Mouse (Mus musculus) cerebellum, postnatal 10 days (tissue): Measurements from ENCODE around the gene Gm2431.
"Not testable (repeated sequence)": the region's sequence is repeated elsewhere in the genome, so short reads cannot be mapped to it uniquely, and the experiment has no call there.

Source experiments
- DNase-seq, 2 experiments: peaks; one replicate each; pipeline ENCODE4 v3.0.0; 2021; ENCODE audit warnings: mixed read lengths in 2 of 2

The Gm2431 gene

DNA sequence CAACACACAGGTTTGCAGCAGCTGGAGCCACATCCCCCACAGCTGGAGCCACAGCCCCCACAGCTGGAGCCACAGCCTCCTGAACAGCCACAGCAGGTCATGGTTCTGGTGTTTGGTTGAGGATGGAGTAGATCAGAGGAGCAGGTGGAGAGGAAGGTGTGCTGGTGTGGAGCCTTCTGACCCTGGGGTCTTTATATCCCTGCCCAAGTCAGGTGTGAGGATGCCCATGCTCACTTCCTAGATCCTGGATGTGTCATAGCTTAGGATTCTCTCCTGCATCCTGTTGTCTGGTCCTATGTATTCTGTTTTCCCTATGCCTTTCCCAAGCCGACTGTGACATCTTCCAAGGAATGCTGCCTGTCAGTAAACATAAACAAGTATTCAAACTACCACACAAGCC lies at the start of gene Gm2431:
Gene Gm2431 (minus strand): TSS at position 101 of the 400 bp plus-strand sequence.
- DNase-seq: not testable (repeated sequence)

DNA sequence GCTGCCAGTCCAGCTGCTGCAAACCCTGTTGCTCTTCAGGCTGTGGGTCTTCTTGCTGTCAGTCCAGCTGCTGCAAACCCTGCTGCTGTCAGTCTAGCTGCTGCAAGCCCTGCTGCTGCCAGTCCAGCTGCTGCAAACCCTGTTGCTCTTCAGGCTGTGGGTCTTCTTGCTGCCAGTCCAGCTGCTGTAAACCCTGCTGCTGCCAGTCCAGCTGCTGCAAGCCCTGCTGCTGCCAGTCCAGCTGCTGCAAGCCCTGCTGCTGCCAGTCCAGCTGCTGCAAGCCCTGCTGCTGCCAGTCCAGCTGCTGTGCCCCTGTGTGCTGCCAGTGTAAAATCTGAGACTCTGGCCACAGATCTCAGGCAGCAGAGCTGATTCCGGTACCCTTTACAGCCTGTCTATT lies 45.8 kb upstream of the Gm2431 start:
- DNase-seq: not testable (repeated sequence)

DNA sequence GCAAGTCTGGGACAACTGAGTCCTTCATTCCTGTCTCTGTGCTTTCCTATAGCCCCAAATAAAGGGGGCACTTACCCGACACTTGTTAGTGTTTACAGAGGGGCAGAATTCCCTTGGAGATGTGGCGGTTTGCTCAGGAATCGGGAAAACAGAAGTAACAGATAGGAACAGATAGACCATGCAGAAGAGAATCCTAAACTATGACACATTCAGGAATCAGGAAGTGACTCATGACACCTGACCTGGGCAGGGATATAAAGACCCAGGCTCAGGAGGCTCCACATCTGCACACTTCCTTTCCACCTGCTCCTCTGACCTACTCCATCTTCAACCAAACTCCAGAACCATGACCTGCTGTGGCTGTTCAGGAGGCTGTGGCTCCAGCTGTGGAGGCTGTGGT lies 45.1 kb upstream of the Gm2431 start, which contains the start of gene Krtap5-4:
Gene Krtap5-4 (plus strand): TSS at position 301 of the 400 bp plus-strand sequence.
- no peak for DNase-seq

DNA sequence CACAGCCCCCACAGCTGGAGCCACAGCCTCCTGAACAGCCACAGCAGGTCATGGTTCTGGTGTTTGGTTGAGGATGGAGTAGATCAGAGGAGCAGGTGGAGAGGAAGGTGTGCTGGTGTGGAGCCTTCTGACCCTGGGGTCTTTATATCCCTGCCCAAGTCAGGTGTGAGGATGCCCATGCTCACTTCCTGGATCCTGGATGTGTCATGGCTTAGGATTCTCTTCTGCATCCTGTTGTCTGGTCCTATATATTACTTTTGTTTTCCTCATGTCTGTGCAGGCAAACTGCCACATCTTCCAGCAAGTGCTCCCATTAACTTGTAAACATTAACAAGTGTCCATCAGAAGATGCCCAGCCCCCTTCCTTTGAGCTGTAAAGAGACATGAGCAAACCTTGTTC lies 38.9 kb upstream of the Gm2431 start, which contains the start of gene Krtap5-1:
Gene Krtap5-1 (minus strand): TSS at position 101 of the 400 bp plus-strand sequence.
- DNase-seq: not testable (repeated sequence)

DNA sequence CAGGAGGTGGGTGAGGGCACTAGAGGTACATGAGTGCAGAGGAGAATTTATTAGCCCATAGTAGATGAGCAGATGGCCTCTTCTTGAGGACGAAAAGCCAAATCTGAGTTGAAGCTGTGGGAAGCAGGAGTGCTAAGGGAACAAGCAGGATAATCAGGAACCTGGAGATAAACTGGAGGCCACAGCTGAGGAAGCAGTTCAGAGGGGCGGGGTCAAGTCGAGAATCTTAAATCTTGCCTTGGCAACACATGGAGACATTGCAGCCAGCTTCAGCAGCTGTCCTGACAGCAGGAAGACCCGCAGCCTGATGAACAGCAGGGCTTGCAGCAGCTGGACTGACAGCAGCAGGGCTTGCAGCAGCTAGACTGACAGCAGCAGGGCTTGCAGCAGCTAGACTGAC lies 38.0 kb upstream of the Gm2431 start:
- not testable (repeated sequence) for DNase-seq

DNA sequence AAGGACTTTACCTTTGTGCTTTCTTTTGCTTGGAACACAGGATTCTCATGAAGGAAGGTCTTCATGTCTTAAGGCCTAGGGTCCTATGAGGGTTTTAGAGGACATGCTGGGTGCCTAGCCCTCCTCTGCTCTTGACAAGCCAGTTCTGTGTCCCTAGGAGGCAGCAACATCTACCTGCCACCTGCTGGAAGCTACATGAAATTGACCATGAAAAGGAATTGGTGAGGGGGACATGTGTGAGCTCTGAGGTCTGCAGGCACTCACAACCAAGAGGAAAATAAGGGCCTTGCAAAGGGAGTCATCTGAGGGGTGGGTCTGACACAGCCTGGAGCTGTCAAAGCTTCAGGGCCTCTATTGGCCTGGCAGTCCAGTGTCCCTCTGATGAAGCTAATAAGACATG lies 37.3 kb upstream of the Gm2431 start:
- no peak for DNase-seq

DNA sequence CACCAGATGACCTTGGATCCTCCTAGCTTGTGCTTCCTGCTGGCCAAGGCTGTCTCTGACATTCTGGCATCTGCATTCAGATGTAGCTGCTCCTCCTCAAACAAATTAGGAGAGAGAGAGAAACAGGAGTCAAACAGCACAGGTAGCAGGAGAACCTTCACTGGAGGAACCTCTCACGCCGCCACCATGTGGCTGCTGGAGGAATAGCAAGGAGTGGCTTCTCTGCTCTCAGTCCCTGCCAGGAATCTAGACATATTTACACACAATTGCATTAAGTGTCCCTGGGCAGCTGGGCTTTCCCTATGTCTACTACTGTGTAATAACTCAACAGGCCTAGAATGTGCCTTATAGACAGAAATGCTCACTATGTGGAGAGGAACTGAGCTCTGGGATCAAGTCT lies 35.7 kb upstream of the Gm2431 start:
- DNase-seq: peak; percentile 56 to 65

DNA sequence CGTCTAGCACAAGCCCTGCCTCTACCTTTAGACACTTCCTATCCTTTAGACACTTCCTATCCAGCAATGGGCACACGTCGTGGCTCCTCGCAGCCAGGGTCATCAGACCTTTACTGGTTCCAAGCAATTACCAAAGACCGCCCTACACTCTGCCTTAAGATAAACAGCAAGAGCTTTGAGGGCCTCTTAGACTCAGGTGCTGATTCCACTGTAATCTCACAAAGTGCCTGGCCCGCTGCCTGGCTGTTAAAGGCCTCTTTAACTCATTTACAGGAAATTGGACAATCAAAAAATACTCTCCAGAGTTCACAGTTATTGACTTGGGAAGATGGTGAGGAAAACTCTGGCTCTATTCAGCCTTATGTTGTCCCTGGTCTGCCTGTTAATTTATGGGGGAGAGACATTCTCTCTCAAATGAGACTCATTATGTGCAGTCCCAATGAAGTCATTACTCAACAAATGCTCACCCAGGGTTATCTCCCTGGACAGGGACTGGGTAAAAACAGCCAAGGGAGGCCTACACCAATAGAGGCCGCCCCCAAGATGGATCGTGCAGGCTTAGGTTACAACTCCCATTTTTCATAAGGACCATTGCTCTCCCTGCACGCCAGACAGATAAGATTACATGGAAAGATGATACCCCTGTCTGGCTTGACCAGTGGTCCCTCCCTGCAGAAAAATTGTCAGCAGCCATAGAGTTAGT lies 27.9 kb upstream of the Gm2431 start:
- not testable (repeated sequence) for DNase-seq

DNA sequence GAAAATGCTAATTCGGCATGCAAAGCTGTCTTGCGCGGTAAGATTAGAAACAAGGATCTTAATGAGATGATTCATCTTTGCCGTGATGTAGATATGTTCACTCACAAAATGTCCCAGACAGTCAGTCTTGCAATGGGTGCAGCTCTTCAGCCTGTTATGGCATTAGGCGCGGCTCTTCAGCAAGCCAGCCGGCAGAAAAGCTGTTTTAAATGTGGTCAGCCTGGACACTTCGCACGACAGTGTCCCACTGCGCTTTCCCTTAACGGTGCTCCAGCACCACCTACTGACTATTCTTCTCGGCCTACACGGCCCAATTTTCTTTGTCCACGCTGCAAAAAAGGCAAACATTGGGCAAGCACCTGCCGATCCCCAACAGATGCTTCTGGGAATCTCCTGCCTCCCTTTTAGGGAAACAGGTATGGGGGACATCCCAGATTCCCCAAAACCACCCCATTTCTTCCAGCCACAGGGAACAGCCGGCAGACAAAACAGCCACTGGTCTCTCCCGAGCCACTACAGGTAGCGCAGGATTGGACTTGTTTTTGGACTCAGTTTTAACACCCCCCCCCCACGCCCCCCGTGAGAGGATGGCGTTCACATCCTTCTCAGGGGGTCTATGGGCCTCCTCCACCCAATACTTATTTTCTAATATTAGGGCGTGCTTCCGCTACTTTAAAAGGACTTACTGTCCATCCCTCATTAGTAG lies 27.1 kb upstream of the Gm2431 start:
- DNase-seq: peak; percentile 65 to 66

DNA sequence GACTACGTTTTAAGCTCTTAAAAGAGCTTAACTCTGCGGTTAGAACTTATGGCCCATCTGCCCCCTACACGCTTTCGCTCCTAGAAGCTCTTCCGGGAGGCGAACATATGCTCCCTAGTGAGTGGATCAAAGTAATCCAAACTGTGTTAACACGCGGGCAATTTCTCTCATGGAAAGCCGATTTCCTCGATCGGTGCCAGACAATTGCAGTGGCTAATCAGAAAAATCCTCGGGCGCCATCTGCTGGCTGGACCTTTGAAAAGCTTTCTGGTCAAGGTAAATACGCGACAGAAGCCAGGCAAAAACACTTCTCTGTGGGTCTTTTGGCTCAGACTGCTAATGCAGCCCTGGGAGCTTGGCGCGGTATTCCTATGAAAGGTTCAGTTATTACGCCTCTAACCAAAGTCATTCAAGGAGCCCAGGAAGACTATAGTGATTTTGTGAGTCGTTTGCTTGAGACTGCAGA lies 26.5 kb upstream of the Gm2431 start:
- DNase-seq: peak; percentile 98 to 99

DNA sequence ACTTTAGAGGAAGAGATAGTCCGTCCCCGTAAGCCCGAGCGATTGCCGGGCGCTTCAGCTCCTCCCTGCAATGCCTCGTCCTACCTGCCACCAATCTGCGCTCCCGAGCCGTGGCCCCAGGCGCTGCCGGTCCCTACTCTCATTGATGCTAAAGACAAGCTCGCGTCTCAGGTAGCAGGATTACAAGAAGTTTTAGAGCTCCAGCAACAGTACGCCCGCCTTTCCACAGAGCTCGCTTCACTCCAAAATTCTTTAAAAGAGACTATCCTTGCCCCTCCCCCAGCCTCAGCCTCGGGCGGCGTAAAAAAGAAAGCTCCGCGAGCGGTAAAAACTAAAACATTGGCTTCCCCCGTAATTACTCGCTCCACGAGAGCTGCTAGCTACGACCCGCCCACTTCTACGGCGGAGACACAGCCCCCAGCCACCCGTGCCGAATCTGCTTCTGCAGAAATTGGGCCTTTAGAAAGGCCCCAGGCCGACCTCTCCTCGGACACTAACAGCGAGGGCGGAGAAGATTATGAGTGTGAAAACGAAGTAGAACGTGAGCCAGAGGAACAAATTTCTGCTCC lies 26.0 kb upstream of the Gm2431 start:
- DNase-seq: peak; percentile 72 to 76

DNA sequence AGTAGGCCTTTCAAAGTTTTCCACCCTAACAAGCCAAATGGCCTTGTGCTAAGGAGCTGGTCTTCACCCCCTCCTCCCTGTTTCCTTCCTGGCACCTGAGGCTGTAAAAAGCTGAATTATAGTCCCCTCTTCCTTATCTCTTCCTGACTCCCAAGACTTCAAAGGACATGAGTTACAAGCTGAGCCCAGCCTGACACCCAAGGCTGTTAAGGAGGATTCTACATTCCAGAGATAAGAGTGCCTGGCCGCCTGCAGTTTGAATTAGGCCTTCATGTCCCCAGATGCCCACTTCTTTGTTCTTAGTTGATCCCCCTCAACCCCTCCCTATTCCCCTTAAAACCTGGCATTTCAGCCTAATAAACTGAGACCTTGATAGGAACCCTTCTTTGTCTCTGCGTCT lies 24.7 kb upstream of the Gm2431 start:
- DNase-seq: not testable (repeated sequence)

DNA sequence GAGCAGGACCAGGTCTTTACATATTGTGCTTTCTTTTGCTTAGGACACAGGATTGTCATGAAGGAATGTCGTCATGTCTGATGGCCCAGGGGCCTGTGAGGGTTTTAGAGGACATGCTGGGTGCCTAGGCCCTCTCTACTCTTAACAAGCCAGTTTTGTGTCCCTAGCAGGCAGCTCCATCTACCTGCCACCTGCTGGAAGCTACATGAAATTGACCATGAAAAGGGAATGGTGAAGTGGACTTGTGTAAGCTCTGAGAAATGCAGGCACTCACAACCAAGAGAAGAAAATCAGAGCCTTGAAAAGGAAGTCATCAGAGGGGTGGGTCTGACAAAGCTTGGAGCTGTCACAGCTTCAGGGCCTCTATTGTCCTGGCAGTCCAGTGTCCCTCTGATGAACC lies 21.1 kb upstream of the Gm2431 start:
- DNase-seq: not testable (repeated sequence)

DNA sequence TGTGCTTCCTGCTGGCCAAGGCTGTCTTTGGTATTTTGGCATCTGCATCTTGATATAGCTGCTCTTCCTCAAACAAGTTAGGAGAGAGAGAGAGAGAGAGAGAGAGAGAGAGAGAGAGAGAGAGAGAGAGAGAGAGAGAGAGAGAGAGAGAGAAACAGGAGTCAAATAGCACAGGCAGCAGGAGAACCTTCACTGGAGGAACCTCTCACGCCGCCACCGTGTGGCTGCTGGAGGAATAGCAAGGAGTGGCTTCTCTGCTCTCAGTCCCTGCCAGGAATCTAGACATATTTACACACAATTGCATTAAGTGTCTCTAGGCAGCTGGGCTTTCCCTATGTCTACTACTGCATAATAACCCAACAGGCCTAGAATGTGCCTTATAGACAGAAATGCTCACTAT lies 20.0 kb upstream of the Gm2431 start:
- peak; percentile 88 to 89 for DNase-seq

DNA sequence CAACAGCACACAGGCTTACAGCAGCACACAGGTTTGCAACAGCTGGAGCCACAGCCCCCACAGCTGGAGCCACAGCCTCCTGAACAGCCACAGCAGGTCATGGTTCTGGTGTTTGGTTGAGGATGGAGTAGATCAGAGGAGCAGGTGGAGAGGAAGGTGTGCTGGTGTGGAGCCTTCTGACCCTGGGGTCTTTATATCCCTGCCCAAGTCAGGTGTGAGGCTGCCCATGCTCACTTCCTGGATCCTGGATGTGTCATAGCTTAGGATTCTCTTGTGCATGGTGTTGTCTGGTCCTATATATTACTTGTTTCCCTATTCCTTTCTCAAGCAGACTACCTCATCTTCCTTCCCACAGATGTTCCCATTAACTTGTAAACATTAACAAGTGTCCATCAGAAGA lies 16.1 kb upstream of the Gm2431 start, which contains the start of gene Gm4559:
Gene Gm4559 (minus strand): TSS at position 101 of the 400 bp plus-strand sequence.
- not testable (repeated sequence) for DNase-seq

DNA sequence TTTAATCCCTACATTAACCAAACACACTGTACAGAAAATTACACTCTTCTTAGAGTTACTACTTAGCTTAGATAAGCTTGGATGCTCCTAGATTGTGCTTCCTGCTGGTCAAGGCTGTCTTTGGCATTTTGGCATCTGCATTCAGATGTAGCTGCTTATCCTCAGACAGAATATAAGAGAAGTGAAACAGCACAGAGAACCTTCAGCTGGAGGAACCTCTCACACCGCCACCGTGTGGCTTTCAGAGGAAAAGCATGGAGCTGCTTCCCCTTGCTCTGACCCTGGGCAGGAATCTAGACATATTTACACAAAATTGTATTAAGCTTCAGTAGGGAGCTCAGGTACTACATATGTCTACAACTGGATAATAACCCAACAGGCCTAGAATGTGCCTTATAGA lies 2.6 kb downstream of the Gm2431 start:
- peak; percentile 66 to 70 for DNase-seq

DNA sequence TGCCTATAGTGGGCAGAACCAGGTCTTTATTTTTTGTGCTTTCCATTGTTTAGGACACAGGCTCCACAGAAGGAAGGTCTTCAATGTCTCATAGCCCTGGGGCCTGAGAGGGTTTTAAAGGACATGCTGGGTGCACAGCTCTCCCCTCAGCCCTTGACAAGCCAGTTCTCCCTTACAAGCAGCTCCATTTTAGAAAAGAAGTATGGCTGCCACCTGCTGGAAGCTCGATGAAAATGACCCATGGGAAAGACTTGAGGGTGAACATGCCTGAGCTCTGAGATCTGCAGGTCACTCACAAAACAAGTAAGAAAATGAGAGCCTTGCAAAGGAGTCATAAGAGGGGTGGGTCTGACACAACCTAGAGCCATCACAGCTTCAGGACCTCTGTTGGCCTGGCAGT lies 8.3 kb downstream of the Gm2431 start:
- peak; percentile 76 to 80 for DNase-seq

DNA sequence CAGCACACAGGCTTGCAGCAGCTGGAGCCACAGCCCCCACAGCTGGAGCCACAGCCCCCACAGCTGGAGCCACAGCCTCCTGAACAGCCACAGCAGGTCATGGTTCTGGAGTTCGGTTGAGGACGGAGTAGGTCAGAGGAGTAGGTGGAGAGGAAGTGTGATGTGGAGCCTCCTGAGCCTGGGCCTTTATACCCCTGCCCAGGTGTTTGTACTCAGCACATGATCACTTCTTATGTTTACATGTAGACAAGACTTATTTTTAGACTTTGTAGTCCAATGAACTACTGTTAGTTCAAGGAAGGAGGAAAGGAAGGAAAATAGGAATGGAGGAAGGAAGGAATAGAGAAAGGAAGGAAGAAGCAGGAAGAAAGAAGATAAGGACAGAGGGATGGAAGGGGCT lies 17.2 kb downstream of the Gm2431 start, which contains the start of gene Gm40460:
Gene Gm40460 (minus strand): TSS at position 101 of the 400 bp plus-strand sequence.
- no peak for DNase-seq

DNA sequence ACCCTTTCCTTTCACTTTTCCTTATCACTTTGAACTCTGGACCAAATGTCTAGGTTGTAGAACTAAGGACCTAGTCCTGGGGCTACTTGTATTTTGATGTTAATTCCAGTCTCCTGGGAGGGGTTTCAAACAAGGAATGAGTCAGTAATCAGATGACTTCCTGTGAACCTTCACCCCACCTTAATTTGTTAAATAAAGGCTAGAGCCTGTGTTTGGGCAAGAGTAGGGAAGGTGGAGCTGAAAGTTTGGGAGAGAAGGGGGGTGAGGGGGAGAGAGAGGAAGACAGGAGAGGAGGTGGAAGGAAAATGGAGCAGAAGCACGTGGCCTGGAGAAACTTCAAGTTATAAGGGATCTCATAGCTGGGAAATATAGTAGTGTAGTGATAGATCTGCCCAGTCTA lies 26.6 kb downstream of the Gm2431 start:
- no peak for DNase-seq

DNA sequence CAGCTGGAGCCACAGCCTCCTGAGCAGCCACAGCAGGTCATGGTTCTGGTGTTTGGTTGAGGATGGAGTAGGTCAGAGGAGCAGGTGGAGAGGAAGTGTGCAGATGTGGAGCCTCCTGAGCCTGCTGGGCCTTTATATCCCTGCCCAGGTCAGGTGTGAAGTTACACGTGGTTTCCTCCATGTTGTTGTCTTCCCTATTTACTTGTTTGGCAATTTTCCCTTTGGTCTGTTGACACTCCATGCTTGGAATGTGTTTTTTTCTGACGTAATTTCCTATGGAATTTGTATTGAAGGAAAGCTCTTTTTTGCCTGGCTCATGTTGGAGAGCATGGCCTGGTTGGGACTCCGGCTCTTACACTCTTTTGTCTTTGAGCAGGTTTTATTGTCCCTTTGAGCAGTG lies 28.3 kb downstream of the Gm2431 start, which contains the start of gene Krtap5-5:
Gene Krtap5-5 (minus strand): TSS at position 101 of the 400 bp plus-strand sequence.
- DNase-seq: not testable (repeated sequence)

DNA sequence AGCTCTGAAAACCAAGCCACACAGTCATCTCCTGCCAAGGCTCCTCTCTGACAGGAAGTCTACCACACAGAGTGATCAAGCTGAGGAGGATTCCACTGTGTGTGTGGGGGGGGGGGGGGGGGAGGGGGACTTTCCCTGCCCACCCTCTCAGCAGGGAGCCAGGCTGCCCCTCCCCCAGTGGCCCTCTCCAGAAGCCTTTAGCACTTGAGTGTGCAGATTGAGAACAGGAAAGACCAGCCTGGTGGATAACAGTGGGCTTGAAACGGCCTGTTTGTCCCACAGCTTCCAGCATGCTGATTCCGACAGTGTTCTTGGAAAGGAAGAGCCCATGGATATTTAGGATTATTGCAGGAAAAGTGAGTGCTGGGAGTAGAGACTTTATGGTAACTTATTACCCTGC lies 33.6 kb downstream of the Gm2431 start:
- DNase-seq: peak; percentile 20 to 25

DNA sequence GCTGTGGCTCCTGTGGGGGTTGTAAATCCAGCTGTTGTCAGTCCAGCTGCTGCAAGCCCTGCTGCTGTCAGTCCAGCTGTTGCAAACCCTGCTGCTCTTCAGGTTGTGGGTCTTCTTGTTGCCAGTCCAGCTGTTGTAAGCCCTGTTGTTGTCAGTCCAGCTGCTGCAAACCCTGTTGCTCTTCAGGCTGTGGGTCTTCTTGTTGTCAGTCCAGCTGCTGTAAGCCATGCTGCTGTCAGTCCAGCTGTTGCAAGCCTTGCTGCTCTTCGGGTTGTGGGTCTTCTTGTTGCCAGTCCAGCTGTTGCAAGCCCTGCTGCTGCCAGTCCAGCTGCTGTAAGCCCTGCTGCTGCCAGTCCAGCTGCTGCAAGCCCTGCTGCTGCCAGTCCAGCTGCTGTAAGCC lies 46.0 kb downstream of the Gm2431 start:
- DNase-seq: not testable (repeated sequence)

DNA sequence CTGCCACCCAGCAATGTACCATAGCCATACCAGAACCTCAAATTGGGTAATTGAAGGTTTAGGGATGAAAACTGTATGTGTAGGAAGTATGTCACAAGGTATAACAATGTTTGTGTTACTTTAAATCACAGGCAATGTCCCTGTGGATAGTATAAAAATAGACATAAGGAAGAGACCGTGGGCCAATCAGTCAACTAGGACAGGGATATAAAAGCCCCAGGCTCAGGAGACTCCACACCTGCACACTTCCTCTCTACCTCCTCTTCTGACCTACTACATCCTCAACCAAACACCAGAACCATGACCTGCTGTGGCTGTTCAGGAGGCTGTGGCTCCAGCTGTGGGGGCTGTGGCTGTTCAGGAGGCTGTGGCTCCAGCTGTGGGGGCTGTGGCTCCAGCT lies 46.6 kb downstream of the Gm2431 start, which contains the start of gene Gm7579:
Gene Gm7579 (plus strand): TSS at position 301 of the 400 bp plus-strand sequence.
- no peak for DNase-seq
